Mouse (Mus musculus): ENCODE results near the gene Fryl. TPM values are rescaled to one million over a fixed set of nuclear protein-coding genes. Genes with fewer than 3 reads are reported as not detected.

Gene Fryl
- total RNA-seq, 2 experiments from 2014 or later = 13.5 to 14.0 TPM

DNA sequence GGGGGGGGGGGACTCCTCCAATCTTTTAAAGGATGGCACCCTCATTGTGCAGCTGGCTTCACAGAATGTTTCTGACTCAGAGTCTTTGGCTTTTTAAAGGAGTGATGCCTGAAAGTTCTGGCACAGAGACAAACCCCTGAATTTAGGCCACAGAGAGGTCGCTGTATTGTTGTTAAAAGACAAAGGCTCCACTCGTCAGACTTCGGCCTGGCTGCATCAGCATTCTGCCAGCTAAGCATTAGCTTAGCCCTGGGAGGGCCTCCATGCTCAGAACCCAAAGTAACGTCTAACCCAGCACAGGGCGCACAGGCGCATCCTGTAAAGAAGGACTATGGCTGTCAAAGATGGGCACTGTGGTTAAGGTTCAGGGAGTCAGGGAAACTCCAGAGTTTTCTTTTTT, 92.4 kb downstream of the Fryl start:
- no peak for DNase-seq (ENCODE audit: low spot score)

DNA sequence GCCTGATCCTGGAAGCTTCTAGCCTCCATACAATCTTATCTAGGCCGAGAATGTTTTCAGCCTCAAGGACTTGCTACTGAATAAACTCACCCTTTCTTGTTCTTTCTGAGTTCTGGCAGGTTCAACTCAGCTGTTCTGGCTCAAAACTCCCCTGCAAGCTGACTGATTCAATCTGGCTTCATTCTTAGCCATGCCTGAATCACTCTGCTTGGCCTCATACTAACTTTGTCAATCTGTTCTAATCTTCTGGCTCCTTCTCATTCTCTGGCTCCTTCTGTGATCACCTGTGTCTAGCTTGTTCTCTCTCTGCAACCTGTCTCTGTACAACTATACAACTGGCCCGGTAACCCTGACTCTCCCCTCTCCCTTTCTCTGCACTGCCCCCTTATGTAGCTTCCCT, 93.9 kb downstream of the Fryl start:
- DNase-seq (ENCODE audit: low spot score) = no peak

GRCm38 (mm10) chr5:73160440-73160839, 96.0 kb downstream of the Fryl start:
- no peak for DNase-seq (ENCODE audit: low spot score)

GRCm38 (mm10) chr5:73157502-73157901, 98.9 kb downstream of the Fryl start:
- no peak for DNase-seq (ENCODE audit: low spot score)

- DNase-seq (ENCODE audit: low spot score) = no peak
These were observed 99.4 kb downstream of the Fryl start for GRCm38 (mm10) chr5:73157009-73157408.

DNA sequence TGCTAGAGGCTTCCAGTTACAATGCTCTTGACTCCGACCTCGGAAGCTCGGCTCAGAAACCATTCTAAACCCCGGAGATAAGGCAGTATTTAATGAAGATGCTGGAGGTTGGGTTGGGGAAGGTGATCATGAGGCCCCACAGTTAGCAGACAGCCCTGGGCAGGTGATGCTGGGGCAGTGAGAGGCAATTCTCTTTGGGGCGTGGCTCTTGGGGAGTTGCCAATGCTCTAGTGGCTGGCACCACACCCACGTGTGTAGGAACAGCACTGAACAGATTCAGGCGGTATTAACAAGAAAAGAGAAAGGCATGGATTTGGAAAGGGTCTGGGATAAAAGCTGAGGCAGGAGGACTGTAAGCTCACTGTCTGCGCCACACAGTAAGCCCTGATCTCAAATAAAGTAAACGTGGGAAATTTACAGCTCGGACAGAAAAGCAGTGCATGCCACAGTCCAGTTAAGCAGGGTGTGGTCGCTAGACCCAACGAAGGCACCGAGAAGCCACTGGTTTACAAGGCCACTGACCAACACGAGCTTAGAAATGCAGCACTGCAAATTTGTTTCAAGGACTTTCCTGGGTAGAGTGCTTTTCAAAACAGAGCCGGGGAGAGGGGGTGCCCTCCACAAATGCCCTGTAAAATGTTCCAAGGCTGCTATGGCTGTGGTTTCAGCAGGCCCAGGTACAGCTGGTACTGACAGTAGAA, 100.0 kb downstream of the Fryl start:
- DNase-seq (ENCODE audit: low spot score) = no peak

DNA sequence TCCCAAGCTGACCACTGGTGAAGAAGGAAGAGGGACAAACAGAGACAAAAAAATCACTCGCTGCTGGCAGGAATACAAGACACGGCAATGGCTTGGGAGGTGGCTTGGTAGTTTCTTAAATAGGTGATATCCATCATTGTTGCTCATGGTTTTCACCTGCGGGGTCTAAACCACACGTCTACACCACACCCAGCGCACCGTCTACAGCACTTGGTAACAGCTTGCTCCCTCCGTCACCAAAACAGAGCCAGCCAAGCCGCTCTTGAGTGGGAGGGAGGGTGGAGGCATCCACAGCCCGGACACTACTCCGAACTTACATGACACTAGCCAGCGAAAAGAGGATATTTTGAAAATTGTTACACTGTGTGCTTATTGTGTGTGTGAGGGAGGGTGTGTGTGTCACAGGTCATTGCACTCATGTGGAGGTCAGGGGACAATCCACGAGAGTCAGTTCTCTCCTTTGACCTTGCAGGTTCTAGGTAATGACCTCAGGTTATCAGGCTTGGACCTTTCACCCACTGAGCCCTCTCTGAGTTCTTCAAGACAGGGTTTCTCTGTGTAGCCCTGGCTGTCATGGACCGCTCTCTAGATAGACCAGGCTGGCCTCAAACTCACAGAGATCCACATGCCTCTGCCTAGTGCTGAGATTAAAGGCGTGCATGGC, 102.5 kb downstream of the Fryl start:
- DNase-seq (ENCODE audit: low spot score) = no peak

GRCm38 (mm10) chr5:73152206-73152605, 104.2 kb downstream of the Fryl start:
- no peak for DNase-seq (ENCODE audit: low spot score)

- DNase-seq (ENCODE audit: low spot score) = no peak
These were observed 105.5 kb downstream of the Fryl start for GRCm38 (mm10) chr5:73150877-73151445.

DNA sequence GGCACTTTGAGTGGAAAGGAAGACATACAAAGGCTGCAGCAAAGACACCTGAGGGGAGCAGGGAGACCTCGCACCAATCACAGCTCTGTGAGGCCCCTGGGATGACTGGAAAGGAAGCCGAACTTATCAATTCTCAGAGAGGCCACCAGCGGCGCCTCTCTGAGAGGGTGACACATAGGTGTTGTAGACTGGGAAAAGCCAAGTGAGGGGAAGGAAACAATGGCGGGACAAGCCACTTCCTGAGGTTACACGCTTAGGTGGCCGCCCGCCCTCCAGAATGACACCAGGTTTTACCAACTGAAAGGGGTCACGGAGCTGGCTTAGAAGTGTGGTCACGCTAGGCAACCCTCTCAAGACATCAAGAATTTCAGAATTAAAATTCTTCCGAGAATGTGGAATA, 111.4 kb downstream of the Fryl start:
- no peak for DNase-seq (ENCODE audit: low spot score)

DNA sequence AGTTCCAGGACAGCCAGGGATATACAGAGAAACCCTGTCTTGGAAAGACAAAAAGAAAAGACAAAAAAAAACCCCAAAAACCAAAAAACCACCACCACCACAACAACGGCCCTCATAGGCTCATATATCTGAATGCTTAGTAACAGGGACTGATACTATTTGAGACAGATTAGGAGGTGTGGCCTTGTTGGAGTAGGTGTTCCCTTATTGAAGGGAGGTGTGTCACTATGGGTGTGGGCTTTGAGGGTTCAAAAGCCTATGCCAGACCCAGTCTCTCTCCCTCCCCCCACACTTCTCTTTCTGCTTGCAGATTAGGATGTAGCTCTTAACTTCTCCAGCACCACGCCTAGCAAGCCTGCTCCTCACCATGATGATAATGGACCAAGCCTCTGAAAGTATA, 114.7 kb downstream of the Fryl start:
- no peak for DNase-seq (ENCODE audit: low spot score)

DNA sequence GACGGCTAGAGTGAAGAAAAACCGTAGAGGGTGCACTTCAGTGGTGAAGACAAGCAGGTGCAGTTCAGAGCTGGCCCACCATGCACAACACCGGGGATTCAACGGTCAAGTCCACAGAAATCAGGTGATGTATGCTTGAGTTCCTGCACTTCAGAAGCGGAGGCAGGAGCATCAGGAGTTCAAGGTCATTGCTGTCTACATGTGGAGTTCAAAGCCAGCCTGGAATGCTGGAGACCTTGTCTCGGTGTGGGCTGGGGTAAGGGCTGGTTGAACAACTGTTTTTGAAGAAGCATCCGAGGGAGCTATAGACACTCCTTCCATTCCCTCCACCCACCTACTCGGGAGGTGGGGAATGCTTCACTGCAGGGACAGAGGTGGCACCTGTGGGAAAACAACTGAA, 115.3 kb downstream of the Fryl start:
- DNase-seq (ENCODE audit: low spot score) = no peak

GRCm38 (mm10) chr5:73137561-73137960, 118.9 kb downstream of the Fryl start:
- DNase-seq (ENCODE audit: low spot score) = no peak

DNA sequence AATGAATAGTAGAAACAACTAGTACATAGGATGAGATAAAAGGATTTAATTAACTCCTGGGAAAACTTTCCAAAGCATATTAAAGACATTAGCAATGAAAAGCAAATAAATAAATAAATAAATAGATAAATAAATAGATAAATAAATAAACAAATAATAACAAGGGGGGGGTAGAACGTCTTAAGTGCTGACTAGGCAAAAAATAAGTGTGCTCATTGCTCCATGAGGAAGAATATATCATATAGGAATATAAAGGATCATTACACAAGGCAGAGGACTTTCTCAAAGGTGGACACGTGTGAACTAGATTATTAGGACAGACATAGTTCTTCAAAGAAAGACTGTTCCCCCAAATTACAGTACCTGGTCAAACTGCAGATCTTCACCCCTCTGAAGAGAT, 120.5 kb downstream of the Fryl start:
- no peak for DNase-seq (ENCODE audit: low spot score)

DNA sequence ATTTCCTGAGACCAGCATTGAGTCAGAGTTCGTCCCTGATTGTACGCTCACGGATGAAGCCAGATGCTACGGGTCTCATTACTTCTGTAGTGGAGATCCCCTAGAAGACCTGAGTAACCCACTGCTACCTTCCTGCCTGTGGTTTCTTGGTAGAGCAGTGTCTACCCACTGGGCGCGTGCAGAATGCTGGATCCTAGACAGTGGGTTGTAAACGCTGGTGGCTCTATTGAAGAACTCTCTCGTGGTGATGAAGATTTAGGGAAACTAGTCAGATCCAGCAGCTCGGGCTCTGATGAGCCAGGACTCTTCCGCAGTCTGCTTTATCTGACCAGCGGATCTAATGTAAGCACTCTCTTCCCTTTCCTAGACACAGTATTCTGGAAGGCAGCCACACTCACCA, 121.3 kb downstream of the Fryl start:
- DNase-seq (ENCODE audit: low spot score) = no peak

DNA sequence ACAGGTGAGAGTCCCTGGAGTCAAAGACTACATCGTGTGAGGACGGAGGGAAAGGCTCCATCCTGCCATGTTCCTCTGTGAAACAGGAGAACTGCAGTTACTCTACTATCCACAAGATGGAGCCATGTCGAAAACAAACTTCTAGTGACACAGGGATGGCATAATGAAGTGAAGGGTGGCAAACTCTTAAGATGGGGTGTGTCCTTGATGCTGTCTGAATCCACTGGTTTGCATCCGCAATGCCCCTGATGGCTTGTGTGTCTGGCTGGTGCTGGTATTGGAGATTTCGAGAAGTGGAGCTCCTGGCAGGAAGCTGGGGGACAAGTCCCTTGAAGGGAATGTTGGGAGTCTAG, 122.6 kb downstream of the Fryl start:
- peak; percentile 62 for DNase-seq (ENCODE audit: low spot score)

- no peak for DNase-seq (ENCODE audit: low spot score)
These were observed 123.2 kb downstream of the Fryl start for GRCm38 (mm10) chr5:73132998-73133832.

- no peak for DNase-seq (ENCODE audit: low spot score)
These were observed 125.4 kb downstream of the Fryl start for GRCm38 (mm10) chr5:73130984-73131383.

DNA sequence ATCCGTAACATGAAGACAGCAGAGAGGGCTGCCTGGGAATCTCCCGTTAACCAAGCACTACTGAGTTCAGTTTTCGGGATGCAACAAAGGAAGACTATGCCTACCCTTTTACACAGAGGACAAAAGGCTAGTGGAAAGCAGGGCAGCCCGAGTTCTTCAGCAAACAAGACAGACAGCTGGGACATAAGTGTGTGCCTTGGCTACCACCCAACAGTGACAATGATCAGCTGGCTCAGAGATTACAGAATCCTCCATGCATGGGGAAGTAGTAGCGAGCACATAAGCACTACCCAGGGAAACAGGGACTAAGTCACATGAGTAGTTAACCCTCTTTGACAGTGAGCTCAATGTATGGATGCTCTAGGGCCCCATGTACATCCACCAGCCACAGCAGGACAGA, 126.5 kb downstream of the Fryl start:
- no peak for DNase-seq (ENCODE audit: low spot score)

- DNase-seq (ENCODE audit: low spot score) = no peak
These were observed 136.3 kb downstream of the Fryl start for GRCm38 (mm10) chr5:73119969-73120725.

GRCm38 (mm10) chr5:73119524-73119923, 136.9 kb downstream of the Fryl start:
- no peak for DNase-seq (ENCODE audit: low spot score)

Measured in gastrocnemius, adult 18-20 months (tissue).